Mouse (Mus musculus) spleen, postnatal 10 days (tissue): ENCODE results near the gene C1qc.

ENCODE experiments used
- DNase-seq, 2 experiments: peaks; one replicate each; pipeline ENCODE4 v3.0.0; 2021 to 2022; ENCODE audit warnings: low spot score in 2 of 2

C1qc gene

GRCm38 (mm10) chr4:136895861-136896260, 3.0 kb upstream of the C1qc start:
- no peak for DNase-seq

GRCm38 (mm10) chr4:136894821-136895220, 2.0 kb upstream of the C1qc start:
- no peak for DNase-seq

- DNase-seq, result no peak
Measured at GRCm38 (mm10) chr4:136893691-136894543, 1.1 kb upstream of the C1qc start.

GRCm38 (mm10) chr4:136892371-136892770, 494 bp downstream of the C1qc start:
- DNase-seq, result no peak

GRCm38 (mm10) chr4:136891115-136891514, 1.8 kb downstream of the C1qc start:
- no peak for DNase-seq

GRCm38 (mm10) chr4:136889981-136890380, 2.9 kb downstream of the C1qc start:
- no peak for DNase-seq

GRCm38 (mm10) chr4:136887714-136888113, 5.2 kb downstream of the C1qc start:
- no peak for DNase-seq

- DNase-seq, result no peak
Measured at GRCm38 (mm10) chr4:136886101-136886500, 6.8 kb downstream of the C1qc start, which contains the start of gene C1qb. Gene C1qb (minus strand): TSS chr4:136886187.

GRCm38 (mm10) chr4:136878601-136879000, 14.3 kb downstream of the C1qc start:
- DNase-seq, result no peak

GRCm38 (mm10) chr4:136878171-136878570, 14.7 kb downstream of the C1qc start:
- DNase-seq, result no peak

GRCm38 (mm10) chr4:136876971-136877370, 15.9 kb downstream of the C1qc start:
- DNase-seq, result peak in 1 of 2 experiments; percentile 37

GRCm38 (mm10) chr4:136875012-136875411, 17.9 kb downstream of the C1qc start:
- DNase-seq, result no peak

GRCm38 (mm10) chr4:136868371-136868770, 24.5 kb downstream of the C1qc start:
- no peak for DNase-seq

- no peak for DNase-seq
Measured at GRCm38 (mm10) chr4:136867690-136868345, 25.0 kb downstream of the C1qc start.

- DNase-seq, result no peak
Measured at GRCm38 (mm10) chr4:136865531-136865930, 27.3 kb downstream of the C1qc start.

- DNase-seq, result no peak
Measured at GRCm38 (mm10) chr4:136864751-136865470, 28.0 kb downstream of the C1qc start.

- DNase-seq, result no peak
Measured at GRCm38 (mm10) chr4:136863517-136863916, 29.3 kb downstream of the C1qc start.

- no peak for DNase-seq
Measured at GRCm38 (mm10) chr4:136862411-136862810, 30.5 kb downstream of the C1qc start.

GRCm38 (mm10) chr4:136861806-136862205, 31.1 kb downstream of the C1qc start:
- no peak for DNase-seq

GRCm38 (mm10) chr4:136860022-136860421, 32.8 kb downstream of the C1qc start:
- DNase-seq, result peak in 1 of 2 experiments; percentile 22

GRCm38 (mm10) chr4:136855081-136855480, 37.8 kb downstream of the C1qc start:
- peak in 1 of 2 experiments; percentile 28 for DNase-seq

- DNase-seq, result no peak
Measured at GRCm38 (mm10) chr4:136852989-136853388, 39.9 kb downstream of the C1qc start.
